Mouse (Mus musculus): ENCODE measurements around the gene Slco4c1.

- no peak for TF ChIP-seq EP300 (IDR thresholded peaks at IDR 0.05; ENCODE audit: low read depth in 1 of 2, low read length in 2 of 2)
- TF ChIP-seq TAL1 (IDR thresholded peaks at IDR 0.05; ENCODE audit: low read length), result no peak
- no peak for TF ChIP-seq USF1 (IDR thresholded peaks at IDR 0.05; ENCODE audit: low read depth, low read length)
- TF ChIP-seq POLR2A (IDR thresholded peaks at IDR 0.05; ENCODE audit: control insufficient read depth in 1 of 2, insufficient read depth in 1 of 2, low read depth in 1 of 2, low read length in 2 of 2, poor library complexity in 1 of 2), result no peak
- no peak for TF ChIP-seq GATA1 (IDR thresholded peaks at IDR 0.05; ENCODE audit: low read depth, low read length)
- TF ChIP-seq CTCF (IDR thresholded peaks at IDR 0.05 in 2 of 3, conservative IDR thresholded peaks at IDR 0.05 in 1 of 3; ENCODE audit: control insufficient read depth in 1 of 3, insufficient read depth in 1 of 3, low read depth in 2 of 3, low read length in 3 of 3, poor library complexity in 1 of 3, severe bottlenecking in 1 of 3), result no peak
- TF ChIP-seq ETS1 (IDR thresholded peaks at IDR 0.05; ENCODE audit: low read depth, low read length), result no peak
- TF ChIP-seq RAD21 (IDR thresholded peaks at IDR 0.05; ENCODE audit: low read depth, low read length), result no peak
- no peak for TF ChIP-seq HCFC1 (IDR thresholded peaks at IDR 0.05; ENCODE audit: low read depth, low read length)
- TF ChIP-seq CHD1 (IDR thresholded peaks at IDR 0.05; ENCODE audit: low read depth, low read length), result no peak
- TF ChIP-seq NRF1 (IDR thresholded peaks at IDR 0.05; ENCODE audit: insufficient read depth, low read depth, low read length, poor library complexity, severe bottlenecking), result no peak
- no peak for TF ChIP-seq MYC (IDR thresholded peaks at IDR 0.05; ENCODE audit: low read depth, low read length)
- no peak for TF ChIP-seq UBTF (IDR thresholded peaks at IDR 0.05; ENCODE audit: borderline replicate concordance, insufficient read depth, low read depth, low read length)
Measured at GRCm38 (mm10) chr1:96874636-96875035, 2.7 kb upstream of the Slco4c1 start.
